Mouse (Mus musculus) small intestine, adult 2 months (tissue): ENCODE measurements around the gene Myo1a.
A peak's percentile ranks its signal among the peaks of the same experiment; 100 is the strongest.

Source experiments
- CTCF ChIP-seq: fragments of 200-500 bp; IDR thresholded peaks from 2 replicates; pipeline ENCODE4 v1.5.1; 2012; ENCODE audit warnings: low read depth, mild to moderate bottlenecking, control low read depth, inconsistent platforms, low read length, moderate library complexity, mixed read lengths; ENCODE audit not compliant: insufficient replicate concordance, insufficient read length; ENCODE audit errors: extremely low read depth
- POLR2A ChIP-seq: fragments of 200-500 bp; IDR thresholded peaks from 2 replicates; pipeline ENCODE4 v1.6.1; 2012; ENCODE audit warnings: low read depth, mild to moderate bottlenecking, control low read depth, inconsistent platforms, low read length, moderate library complexity

DNA sequence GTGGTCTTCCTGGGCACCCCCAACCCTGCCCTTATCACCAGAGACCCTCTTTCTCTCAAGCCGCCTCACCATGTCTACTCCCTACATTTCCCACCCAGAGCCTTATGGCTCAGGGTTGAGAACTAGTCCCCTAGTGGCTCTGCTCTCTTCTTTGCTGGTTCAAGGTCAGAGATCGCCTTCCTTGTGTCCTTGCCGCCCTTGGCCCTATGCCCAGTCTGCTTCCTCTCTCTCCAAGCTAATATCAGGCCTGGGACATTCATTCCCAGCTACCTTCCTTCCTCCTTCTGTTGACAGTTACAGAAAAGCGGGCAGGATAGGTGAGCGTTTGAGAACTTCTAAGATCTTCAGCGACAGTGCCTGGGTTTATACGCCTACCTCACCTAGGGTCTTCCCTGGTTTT is 2.8 kb downstream of the Myo1a start:
- no peak for TF ChIP-seq POLR2A
- 0 out of 2 replicates have a peak, but pooled peaks have one; percentile 1 for TF ChIP-seq CTCF
